Mouse (Mus musculus) layer of hippocampus, postnatal 10 days (tissue): ENCODE measurements around the gene Mcemp1. TPM values are rescaled to one million over a fixed set of nuclear protein-coding genes. Genes with fewer than 3 reads are reported as not detected.
A peak's percentile ranks its signal among the peaks of the same experiment; 100 is the strongest.

Source experiments
- DNase-seq, 2 experiments: peaks; one replicate each; pipeline ENCODE4 v3.0.0; 2021; ENCODE audit warnings: low spot score in 2 of 2
- long read RNA-seq: library from polyadenylated mRNA; stranded (forward); transcript quantifications from one replicate; pipeline ENCODE4 v2.0.0, GENCODE M21; 2023
- total RNA-seq, 2 experiments: library from RNA; stranded (reverse); gene quantifications; 2 replicates each; pipeline ENCODE4 v1.2.3; 2021

The Mcemp1 gene
- under 1 TPM; 0.38 to 0.39 TPM for total RNA-seq
- long read RNA-seq: 0 reads

- DNase-seq: no peak
Measured at GRCm38 (mm10) chr8:3665507-3665906, at the start of gene Mcemp1. Gene Mcemp1, plus strand, starts transcription at chr8:3665754.

- DNase-seq: peak; percentile 98 to 99
Measured at GRCm38 (mm10) chr8:3621199-3621970, 44.2 kb upstream of the Mcemp1 start, which contains the start of the genes Xab2 and Pet100. Gene Xab2, minus strand, starts transcription at chr8:3621316. Gene Pet100, plus strand, starts transcription at chr8:3621548.

DNA sequence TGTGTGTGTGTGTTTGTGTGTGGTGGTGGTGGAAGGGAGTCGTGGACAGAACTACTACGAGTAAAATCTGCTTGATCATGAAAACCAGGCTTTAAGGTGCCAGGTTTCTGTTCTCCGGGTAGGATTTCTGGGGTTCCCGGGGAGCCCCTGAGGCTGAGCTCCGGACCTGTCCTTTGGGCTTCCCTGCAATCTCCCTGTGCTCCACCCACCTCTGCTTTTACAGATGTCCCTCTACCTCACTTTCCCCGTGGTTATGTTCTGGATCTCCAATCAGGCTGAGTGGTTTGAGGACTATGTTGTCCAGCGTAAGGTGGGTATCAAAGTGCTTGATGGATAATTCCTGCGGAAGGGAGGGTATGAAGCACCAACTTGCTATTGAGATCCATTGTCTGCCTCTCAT is 43.4 kb upstream of the Mcemp1 start:
- DNase-seq: no peak

GRCm38 (mm10) chr8:3625445-3625844 is 40.1 kb upstream of the Mcemp1 start, which contains the start of gene Pcp2:
Gene Pcp2, minus strand, starts transcription at chr8:3625545.
- DNase-seq: no peak

DNA sequence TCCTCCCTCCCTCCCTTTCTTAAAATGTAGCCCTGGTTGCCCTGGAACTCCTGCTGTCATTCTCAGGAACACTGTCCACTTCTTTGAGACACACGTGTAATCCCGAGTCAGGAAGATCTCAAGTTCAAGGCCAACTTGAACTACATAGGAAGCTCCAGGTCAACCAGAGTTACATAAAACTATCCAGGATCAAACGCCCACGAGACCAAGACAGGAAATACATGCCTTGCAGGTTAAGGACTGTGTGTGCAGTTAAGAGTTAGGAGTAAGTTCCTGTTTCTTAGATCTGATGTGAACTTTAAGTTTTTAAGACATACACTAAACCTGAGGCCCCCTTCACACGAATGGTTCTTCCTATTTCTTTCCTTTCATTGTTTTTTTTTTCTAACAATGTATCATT is 38.6 kb upstream of the Mcemp1 start:
- no peak for DNase-seq

- no peak for DNase-seq
Measured at GRCm38 (mm10) chr8:3628014-3628413, 37.5 kb upstream of the Mcemp1 start.

DNA sequence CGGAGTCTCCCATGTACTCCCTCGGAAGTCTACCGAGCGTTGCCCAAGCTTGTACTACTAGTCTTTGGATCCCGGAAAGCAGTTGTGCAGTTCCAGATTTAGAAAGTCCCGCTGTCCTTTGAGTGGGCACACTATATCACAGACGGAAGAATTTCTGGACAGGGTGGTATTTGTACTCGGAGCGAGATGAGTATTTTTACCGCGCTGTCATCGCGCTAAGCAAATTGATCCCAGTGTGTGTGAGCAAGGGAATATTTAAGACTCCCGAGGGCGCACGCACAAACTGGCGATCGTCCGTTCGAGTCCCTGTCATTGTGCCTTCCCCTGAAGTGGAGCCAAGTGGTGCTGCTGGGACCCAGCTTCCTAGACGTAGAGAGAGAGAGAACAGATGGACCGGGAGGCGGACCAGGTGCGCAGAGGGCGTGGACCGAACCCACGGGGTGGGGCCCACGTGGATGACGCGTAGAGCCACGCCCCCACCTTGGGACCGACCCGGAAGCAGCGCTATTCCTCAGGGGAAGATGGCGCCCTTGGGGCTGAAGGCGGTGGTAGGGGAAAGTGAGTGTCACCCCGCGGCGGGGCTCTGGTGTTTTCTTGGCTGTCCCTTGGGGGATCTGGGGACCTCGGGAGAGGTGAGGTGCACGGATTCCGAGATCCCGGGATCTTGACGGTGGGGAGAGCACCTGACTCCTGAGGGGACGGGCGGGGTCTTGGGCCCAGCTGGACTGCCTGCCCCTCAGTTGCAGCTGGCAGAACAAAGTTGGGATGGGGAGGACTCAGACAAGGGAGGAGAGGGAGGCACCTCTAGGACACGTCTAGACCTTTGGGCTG is 34.7 kb upstream of the Mcemp1 start, which contains the start of gene Stxbp2:
TSS of gene Stxbp2 (plus strand) at position 309 of the 831 bp plus-strand sequence.
- DNase-seq: peak; percentile 53 to 68

GRCm38 (mm10) chr8:3631478-3631875 is 34.1 kb upstream of the Mcemp1 start:
- no peak for DNase-seq

GRCm38 (mm10) chr8:3645804-3646203 is 19.8 kb upstream of the Mcemp1 start:
- peak; percentile 25 to 32 for DNase-seq

DNA sequence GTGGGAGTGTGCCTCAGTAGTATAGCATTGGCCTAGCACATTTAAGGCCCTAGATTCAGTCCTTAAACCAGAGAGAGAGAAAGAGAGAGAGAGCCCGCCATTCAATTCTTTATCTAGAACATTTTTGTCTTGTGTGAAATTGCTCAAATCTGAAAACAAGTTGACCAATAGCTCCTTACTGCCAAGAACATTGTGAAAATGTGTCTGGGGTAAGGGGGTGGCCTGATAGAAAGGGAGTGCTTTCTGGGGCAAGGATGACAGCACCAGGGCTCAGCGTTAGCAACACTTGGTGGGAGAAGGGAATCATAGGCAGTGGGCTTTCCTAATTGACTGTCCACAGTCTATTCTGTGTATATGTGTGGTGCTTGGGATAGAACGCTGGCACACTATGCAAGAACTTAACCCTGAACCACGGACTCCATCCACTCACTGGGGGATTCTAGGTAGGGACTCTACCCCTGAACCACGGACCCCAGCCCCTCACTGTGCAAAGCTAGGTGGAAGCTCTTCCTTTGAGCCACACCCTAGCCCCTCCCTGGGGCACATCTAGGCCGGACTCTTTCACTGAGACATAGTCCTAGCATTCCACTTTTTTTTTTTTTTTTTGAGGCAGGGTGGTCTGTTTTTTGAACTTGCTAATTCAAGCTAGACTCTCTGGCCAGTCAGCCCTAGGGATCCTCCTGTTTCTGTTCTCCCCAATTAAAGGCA is 18.6 kb upstream of the Mcemp1 start:
- DNase-seq: no peak

GRCm38 (mm10) chr8:3647561-3647960 is 18.0 kb upstream of the Mcemp1 start:
- DNase-seq: no peak

DNA sequence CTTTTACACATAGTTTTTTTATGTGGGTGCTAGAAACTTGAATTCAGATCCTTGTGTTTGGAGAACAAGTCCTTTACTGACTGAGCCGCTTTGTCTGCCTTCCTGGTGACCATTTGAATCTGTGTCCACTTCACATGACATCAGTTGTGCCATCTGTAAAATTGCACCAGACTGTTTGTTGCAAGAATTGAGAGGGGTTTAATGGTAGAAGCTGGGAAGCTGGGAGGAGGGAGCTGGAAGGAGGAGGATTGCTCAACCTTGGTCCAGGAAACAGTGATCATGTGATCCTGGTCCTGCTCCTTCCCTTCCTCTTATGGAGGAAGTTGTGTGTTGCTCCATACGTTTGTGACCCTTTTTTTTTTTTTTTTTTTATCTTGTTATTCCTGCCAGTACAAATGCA is 17.3 kb upstream of the Mcemp1 start:
- DNase-seq: no peak

DNA sequence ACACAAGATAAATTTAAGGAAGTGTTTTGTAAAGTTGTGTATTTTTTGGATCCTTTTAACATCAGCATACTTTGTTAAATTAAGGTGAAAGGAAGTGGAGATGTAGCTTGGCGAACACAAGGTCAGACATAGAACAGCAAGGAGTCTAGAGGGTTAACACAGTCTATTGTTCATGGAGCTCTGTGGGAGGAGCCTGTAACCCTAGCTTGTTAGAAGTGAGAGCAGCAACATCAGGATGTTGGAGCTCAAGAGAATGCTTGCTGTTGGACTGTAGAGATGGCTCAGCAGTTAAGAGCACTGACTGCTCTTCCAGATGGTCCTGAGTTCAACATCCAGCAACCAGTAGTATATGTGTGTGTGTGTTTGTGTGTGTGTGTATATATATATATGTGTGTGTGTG is 16.6 kb upstream of the Mcemp1 start:
- DNase-seq: no peak

- no peak for DNase-seq
Measured at GRCm38 (mm10) chr8:3652845-3653244, 12.7 kb upstream of the Mcemp1 start.

DNA sequence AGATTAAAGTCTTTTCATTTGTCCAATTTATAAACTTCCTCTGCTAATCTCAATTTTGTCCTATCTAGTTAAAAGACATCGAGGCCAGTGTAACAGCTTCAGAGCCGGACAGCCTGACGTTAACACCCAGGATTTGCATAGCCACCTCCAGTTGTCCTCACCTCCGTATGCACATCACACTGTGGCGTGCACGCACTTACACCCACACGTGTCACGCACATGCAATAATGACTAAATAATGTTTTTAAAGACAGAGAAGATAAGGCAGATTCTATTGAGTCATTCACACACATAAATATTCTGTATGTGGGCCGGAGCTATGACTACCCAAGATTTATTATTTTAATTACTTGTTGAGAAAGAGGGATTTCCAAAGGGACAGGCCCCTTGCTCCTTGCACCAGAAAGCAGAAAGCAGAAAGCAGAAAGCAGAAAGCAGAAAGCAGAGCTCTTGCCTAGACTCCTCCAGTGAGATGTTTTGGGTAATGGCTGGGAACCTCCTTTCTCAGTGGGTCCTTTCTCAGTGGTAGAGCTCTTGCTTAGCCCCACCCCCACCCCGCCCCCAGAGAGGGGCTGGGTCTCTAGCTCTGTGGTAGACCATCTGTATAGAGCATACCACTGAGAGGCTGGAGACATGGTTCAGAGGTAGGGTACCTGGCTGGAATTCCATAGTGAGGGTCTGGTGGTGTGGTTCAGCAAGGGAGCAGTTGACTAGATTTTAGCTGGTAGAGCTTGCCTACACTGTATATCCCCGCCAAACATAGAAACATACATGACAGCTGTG is 10.6 kb upstream of the Mcemp1 start:
- DNase-seq: no peak

DNA sequence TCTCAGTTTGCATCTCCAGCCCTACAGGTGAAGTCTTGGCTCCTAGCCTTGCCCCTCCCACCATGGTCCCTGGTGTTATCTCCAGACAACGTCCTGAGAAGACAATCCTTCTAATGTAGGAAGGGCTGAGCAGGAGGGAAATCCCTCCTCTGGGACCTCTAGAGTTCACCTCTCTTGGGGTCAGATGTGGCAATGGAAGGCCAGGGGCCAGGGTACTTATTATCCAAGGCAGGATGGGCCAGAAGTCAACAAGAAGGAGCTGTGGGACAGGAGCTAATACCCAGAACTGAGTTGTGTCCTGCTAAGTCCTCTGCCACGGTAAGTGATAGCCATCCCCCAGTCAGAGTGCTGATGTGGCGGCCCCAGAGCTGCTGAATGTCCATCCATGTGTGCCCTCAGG is 10.0 kb upstream of the Mcemp1 start, which contains the start of gene Retn:
TSS of gene Retn (plus strand) at position 245 of the 400 bp plus-strand sequence.
- no peak for DNase-seq

- DNase-seq: peak in 1 of 2 experiments; percentile 21
Measured at GRCm38 (mm10) chr8:3656725-3657381, 8.7 kb upstream of the Mcemp1 start.

DNA sequence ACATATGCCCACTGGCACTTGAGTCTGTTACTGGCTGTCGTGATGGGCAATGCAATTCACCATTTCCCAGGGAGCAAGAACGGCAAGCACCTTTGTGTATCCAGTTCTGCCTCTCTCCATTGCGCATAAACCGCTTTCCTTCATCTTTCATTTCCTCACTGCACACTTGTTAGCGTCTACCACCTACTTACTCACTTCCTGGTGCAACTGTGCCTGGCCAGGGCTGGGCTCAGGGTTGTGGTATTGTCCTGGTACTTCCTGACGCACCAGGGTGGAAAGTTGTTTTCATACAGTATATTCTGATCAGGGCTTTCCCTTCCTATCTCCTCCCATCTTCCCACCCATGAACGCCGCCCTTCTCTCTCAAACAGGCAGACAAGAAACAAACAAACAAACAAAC is 4.7 kb upstream of the Mcemp1 start:
- no peak for DNase-seq

DNA sequence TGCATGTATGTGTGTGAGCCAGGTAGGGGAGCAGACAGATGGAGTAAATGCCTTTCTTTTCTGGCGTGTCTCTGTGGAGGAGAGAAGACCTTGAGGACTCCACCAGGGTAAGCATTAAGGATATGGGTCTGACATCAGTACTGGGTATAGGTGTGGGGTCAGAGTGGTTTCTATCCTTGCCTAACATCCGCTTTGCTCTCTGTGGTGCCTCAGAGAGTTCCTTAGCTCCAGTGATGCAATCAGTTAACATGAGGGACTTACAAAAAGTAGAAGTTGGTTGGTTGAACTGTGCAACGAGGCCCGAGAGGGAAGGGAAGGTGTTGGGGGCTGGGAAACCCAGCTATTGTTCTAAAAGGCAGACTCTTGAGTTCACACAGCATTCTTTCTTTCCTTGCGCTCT is 1.1 kb upstream of the Mcemp1 start:
- no peak for DNase-seq

GRCm38 (mm10) chr8:3670388-3670787 is 4.8 kb downstream of the Mcemp1 start:
- DNase-seq: no peak
